Mouse (Mus musculus): ENCODE data around the gene AC124502.3. TPM values are rescaled to one million over a fixed set of nuclear protein-coding genes. Genes with fewer than 3 reads are reported as not detected.
A peak's percentile ranks its signal among the peaks of the same experiment; 100 is the strongest.

AC124502.3 gene
- polyA plus RNA-seq, 1 experiment = 0.98 TPM

DNA sequence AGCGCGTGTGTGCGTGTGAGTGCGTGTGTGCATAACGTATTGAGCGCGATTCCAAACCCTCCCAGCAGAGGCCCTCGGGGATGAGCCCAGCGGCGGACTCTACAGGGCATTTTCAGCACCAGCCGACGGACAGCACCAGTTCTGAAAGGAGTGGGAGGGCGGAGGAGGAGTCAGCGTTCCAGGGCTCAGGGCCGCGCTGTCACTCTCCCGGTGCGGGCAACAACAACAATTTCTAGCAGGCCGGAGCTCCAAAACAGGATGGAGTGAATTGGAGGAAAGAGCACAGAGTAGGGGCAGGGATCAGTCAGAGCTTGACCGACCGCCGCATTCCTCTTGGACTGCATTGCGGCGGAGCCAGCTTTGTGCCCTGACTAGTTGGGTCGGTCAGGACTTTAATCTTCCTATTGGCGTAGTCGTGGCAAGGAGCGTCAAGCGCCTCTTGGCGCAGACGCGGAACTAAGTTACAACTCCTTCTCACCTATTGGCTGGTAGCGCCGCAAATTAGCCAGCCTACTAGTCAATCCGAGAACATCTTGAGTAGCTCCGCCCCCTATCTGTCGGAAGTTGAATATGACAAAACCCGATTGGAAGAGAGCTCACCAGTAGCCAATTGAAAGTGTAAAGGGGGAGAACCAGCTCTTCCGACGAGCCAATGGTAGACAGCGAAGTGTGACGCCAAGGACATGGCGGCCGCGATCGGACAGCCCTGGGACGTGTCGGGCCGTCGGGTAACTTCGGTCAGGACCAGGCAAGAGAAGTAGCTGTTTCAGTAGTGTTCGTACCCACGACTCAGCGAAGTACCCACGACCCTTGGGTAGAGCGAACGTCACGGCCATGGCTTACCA, 49.4 kb downstream of the AC124502.3 start, which contains the start of gene Yif1a:
Yif1a (plus strand) TSS at position 655 of the 845 bp plus-strand sequence.
- no peaks in the 10 kb centered on the region for H3K36me3 ChIP-seq (ENCODE audit: control insufficient read depth, insufficient read depth, low read length)
- TF ChIP-seq CTCF (IDR thresholded peaks at IDR 0.05; ENCODE audit: control insufficient read depth, insufficient read depth, insufficient replicate concordance, low read depth, low read length) = peak; percentile 49; the same call in 1 of the 2 replicates
- TF ChIP-seq POLR2A (IDR thresholded peaks at IDR 0.05; ENCODE audit: control insufficient read depth, low read depth, low read length) = peak; percentile 86
- H3K27me3 ChIP-seq (ENCODE audit: control insufficient read depth, insufficient read depth, low read length) = no peaks in the 10 kb centered on the region; the same call in 1 of the 2 replicates
- peak within 1 kb of the TSS; percentile 94 for H3K4me3 ChIP-seq (ENCODE audit: control insufficient read depth, low read depth, low read length)
- H3K27ac ChIP-seq (ENCODE audit: control insufficient read depth, insufficient read depth, low read depth, low read length) = 0 out of 2 replicates have a peak within 1 kb of the TSS, but pooled peaks have one; percentile 21
- peaks cover 25% of the 10 kb centered on the region for H3K4me1 ChIP-seq (ENCODE audit: control insufficient read depth, insufficient read depth, low read length)

DNA sequence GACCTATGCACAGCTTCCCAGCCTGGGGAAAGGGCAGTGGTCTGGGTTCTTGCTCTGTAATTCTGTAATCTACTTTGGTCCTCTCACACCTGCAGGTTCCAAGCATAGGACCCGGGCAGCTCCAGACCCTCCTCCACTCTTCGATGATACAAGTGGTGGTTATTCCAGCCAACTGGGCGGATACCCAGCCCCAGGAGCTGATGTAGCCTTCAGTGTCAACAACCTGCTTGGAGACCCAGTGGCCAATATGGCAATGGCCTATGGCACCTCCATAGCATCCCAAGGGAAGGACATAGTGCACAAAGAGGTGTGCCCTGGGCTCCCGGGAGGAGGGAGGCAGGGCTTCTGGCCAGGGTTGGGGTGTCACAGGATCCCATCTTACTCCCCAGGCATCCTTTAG, 50.6 kb downstream of the AC124502.3 start:
- no peaks in the 10 kb centered on the region; the same call in 1 of the 2 replicates for H3K27me3 ChIP-seq (ENCODE audit: control insufficient read depth, insufficient read depth, low read length)
- H3K4me3 ChIP-seq (ENCODE audit: control insufficient read depth, low read depth, low read length) = no peak overlapping the region
- peaks cover 36% of the 10 kb centered on the region for H3K4me1 ChIP-seq (ENCODE audit: control insufficient read depth, insufficient read depth, low read length)
- H3K27ac ChIP-seq (ENCODE audit: control insufficient read depth, insufficient read depth, low read depth, low read length) = no peak overlapping the region
- no peaks in the 10 kb centered on the region for H3K36me3 ChIP-seq (ENCODE audit: control insufficient read depth, insufficient read depth, low read length)
- TF ChIP-seq POLR2A (IDR thresholded peaks at IDR 0.05; ENCODE audit: control insufficient read depth, low read depth, low read length) = no peak
- no peak for TF ChIP-seq CTCF (IDR thresholded peaks at IDR 0.05; ENCODE audit: control insufficient read depth, insufficient read depth, insufficient replicate concordance, low read depth, low read length)

DNA sequence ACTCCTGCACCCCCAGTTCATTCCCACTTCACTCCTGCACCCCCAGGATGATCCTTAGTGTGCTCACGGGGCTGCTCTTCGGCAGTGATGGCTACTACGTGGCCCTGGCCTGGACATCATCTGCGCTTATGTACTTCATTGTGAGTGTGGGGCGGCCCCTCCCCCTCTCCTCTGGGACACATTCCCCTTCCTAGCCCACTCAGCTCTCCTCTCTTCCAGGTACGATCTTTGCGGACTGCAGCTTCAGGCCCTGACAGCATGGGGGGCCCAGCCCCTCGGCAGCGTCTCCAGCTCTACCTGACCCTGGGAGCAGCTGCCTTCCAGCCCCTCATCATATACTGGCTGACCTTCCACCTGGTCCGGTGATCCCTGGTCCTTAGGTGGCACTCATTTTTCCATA, 53.4 kb downstream of the AC124502.3 start:
- H3K4me1 ChIP-seq (ENCODE audit: control insufficient read depth, insufficient read depth, low read length) = peaks cover 34% of the 10 kb centered on the region

GRCm38 (mm10) chr19:5093481-5094242, 55.0 kb downstream of the AC124502.3 start:
- Histone ChIP-seq H3K27ac (ENCODE audit: control insufficient read depth, insufficient read depth, low read depth, low read length) (no peak overlapping the region), H3K36me3 (ENCODE audit: control insufficient read depth, insufficient read depth, low read length) (no peaks in the 10 kb centered on the region), H3K27me3 (ENCODE audit: control insufficient read depth, insufficient read depth, low read length) (no peaks in the 10 kb centered on the region), H3K4me3 (ENCODE audit: control insufficient read depth, low read depth, low read length) (peak overlapping the region; percentile 82), H3K4me1 (ENCODE audit: control insufficient read depth, insufficient read depth, low read length) (peaks cover 30% of the 10 kb centered on the region)
- TF ChIP-seq CTCF (IDR thresholded peaks at IDR 0.05; ENCODE audit: control insufficient read depth, insufficient read depth, insufficient replicate concordance, low read depth, low read length) (no peak), POLR2A (IDR thresholded peaks at IDR 0.05; ENCODE audit: control insufficient read depth, low read depth, low read length) (no peak)

More for the DNA sequence above, 53.4 kb downstream of the AC124502.3 start:
- H3K4me3 ChIP-seq (ENCODE audit: control insufficient read depth, low read depth, low read length) = no peak overlapping the region
- H3K36me3 ChIP-seq (ENCODE audit: control insufficient read depth, insufficient read depth, low read length) = no peaks in the 10 kb centered on the region
- no peak overlapping the region for H3K27ac ChIP-seq (ENCODE audit: control insufficient read depth, insufficient read depth, low read depth, low read length)
- H3K27me3 ChIP-seq (ENCODE audit: control insufficient read depth, insufficient read depth, low read length) = no peaks in the 10 kb centered on the region
- TF ChIP-seq CTCF (IDR thresholded peaks at IDR 0.05; ENCODE audit: control insufficient read depth, insufficient read depth, insufficient replicate concordance, low read depth, low read length) (no peak), POLR2A (IDR thresholded peaks at IDR 0.05; ENCODE audit: control insufficient read depth, low read depth, low read length) (no peak)

DNA sequence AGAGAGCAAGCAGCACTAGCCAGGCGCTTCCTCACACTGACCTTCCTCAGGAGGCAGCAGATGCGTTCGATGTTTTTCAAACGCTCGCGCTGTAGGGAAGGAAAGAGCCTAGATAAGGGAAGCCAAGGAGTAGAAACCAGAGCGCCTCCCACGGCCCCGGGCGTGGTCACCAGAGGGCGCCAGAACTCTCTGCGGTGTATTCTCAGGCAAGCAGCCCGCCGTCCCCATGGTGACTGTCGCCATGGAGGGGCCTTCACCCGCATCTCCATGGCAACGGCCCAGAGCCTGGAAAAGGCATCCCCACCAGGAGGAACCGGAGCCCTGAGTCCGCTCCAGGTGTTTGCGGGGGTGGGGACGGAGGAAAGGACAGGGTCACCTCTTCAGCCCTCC, 55.5 kb downstream of the AC124502.3 start:
- Histone ChIP-seq H3K4me3 (ENCODE audit: control insufficient read depth, low read depth, low read length) (peak overlapping the region; percentile 82), H3K27ac (ENCODE audit: control insufficient read depth, insufficient read depth, low read depth, low read length) (no peak overlapping the region), H3K27me3 (ENCODE audit: control insufficient read depth, insufficient read depth, low read length) (no peaks in the 10 kb centered on the region), H3K36me3 (ENCODE audit: control insufficient read depth, insufficient read depth, low read length) (no peaks in the 10 kb centered on the region), H3K4me1 (ENCODE audit: control insufficient read depth, insufficient read depth, low read length) (peaks cover 24% of the 10 kb centered on the region)
- TF ChIP-seq CTCF (IDR thresholded peaks at IDR 0.05; ENCODE audit: control insufficient read depth, insufficient read depth, insufficient replicate concordance, low read depth, low read length) (peak; percentile 66; the same call in 1 of the 2 replicates), POLR2A (IDR thresholded peaks at IDR 0.05; ENCODE audit: control insufficient read depth, low read depth, low read length) (no peak)

DNA sequence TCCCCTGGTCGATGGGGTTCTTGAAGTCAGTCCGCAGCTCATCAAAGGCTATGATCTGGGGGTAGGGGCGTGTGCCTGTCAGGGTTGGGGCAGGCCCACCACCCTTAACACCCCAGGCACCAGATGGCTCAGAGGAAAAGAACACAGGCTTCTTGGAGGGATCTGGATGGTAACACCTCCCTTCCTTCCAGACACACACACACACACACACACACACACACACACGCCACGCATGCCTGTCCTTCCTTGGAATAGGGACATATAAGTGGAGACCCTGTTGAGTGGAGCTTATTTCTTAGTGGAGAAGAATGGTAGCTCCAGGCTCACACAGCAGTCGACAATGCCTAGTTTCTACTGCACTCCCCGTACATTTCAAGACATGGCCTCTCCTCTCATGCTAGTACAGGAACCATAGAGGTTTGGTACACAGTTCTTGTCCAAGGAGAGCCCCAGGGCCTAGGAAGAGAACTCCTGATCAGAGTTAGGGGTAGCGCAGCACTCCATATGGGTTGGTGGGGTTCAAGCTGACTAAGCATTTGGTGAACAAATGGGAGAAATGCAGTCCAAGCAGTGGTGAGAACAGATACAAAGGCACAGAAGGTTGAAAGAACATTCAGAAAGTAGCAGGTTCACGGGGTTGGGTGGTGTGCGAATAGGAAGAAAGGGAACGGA, 56.2 kb downstream of the AC124502.3 start:
- Histone ChIP-seq H3K4me1 (ENCODE audit: control insufficient read depth, insufficient read depth, low read length) (peaks cover 22% of the 10 kb centered on the region), H3K36me3 (ENCODE audit: control insufficient read depth, insufficient read depth, low read length) (no peaks in the 10 kb centered on the region), H3K27me3 (ENCODE audit: control insufficient read depth, insufficient read depth, low read length) (no peaks in the 10 kb centered on the region), H3K4me3 (ENCODE audit: control insufficient read depth, low read depth, low read length) (peak overlapping the region; percentile 82), H3K27ac (ENCODE audit: control insufficient read depth, insufficient read depth, low read depth, low read length) (peak overlapping the region; percentile 16; the same call in 1 of the 2 replicates)
- TF ChIP-seq CTCF (IDR thresholded peaks at IDR 0.05; ENCODE audit: control insufficient read depth, insufficient read depth, insufficient replicate concordance, low read depth, low read length) (no peak), POLR2A (IDR thresholded peaks at IDR 0.05; ENCODE audit: control insufficient read depth, low read depth, low read length) (no peak)
